Mouse (Mus musculus) spleen, adult 2 months (tissue): ENCODE measurements around the gene Cab39.

Source experiments
- CTCF ChIP-seq: fragments of 200-500 bp; IDR thresholded peaks from 2 replicates; pipeline ENCODE4 v1.5.1; 2011; ENCODE audit warnings: mild to moderate bottlenecking, inconsistent platforms; ENCODE audit not compliant: insufficient read depth, insufficient read length, insufficient replicate concordance; ENCODE audit errors: extremely low read depth
- POLR2A ChIP-seq: fragments of 200-500 bp; IDR thresholded peaks from 2 replicates; pipeline ENCODE4 v1.6.1; 2011; ENCODE audit warnings: low read depth, low read length, inconsistent platforms

DNA sequence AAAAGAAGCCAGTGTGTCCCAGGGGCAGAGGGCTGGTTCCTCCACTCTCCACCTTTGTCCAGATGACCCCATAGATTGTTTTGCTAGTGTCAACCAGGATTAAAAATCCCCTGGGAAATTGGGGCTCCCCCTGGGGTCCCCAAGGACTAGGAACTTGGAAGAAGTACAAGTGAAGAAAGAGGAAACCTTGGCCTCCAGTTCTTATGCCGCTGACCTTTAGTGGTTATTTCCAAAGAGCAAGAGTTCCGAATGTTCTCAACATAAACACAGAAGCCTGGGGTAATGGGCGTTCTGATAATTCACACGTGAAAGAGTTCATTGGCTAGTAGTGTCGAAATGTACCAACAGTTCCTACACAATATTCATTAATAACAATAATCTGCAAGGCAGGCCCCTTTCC lies 46.7 kb upstream of the Cab39 start:
- no peak for TF ChIP-seq CTCF
- no peak for TF ChIP-seq POLR2A
